Mouse (Mus musculus) heart, postnatal 0 days (tissue): ENCODE data around the gene Reps1.

Experiments used
- CTCF ChIP-seq: IDR thresholded peaks from 2 replicates; pipeline ENCODE4 v1.5.1; 2016; ENCODE audit warnings: antibody characterized with exemption, control low read depth, low read depth
- EP300 ChIP-seq: IDR thresholded peaks from 2 replicates; pipeline ENCODE4 v1.6.1; 2016; ENCODE audit warnings: antibody characterized with exemption, low read depth

GRCm38 (mm10) chr10:18090691-18091090 lies 35.0 kb downstream of the Reps1 start:
- TF ChIP-seq CTCF: no peak
- TF ChIP-seq EP300: no peak
